ENCODE assay signal across 8 mouse cellular contexts in genomic region chr2:152106225-152106595, GRCm38 (mm10). TPM values are rescaled to one million over a fixed set of nuclear protein-coding genes. Genes with fewer than 3 reads are reported as not detected.
DNase-seq lines count a peak whose midpoint lies in the region; ATAC-seq and TF ChIP-seq lines count a peak whose summit lies in the region.

No protein-coding gene starts in this region.

- H3K4me2 ChIP-seq in embryonic facial prominence, embryonic 11.5 days (ENCODE audit: low read depth, low read length) = peak overlapping the region; percentile 88
- H3K4me2 ChIP-seq in myocyte (ENCODE audit: low read depth) = peak overlapping the region; percentile 76

- no peak for TF ChIP-seq CTCF in layer of hippocampus, adult 2 months (conservative IDR thresholded peaks at IDR 0.05)

- no peak for ATAC-seq in embryonic facial prominence, embryonic 11.5 days (replicated peaks; ENCODE audit: insufficient number of reproducible peaks, low FRiP score, low TSS enrichment, low read depth)

- no peaks in the 10 kb centered on the region for H3K4me1 ChIP-seq in embryonic facial prominence, embryonic 11.5 days (ENCODE audit: control insufficient read depth, insufficient read depth, low read length)

- no peak overlapping the region for H3K9ac ChIP-seq in embryonic facial prominence, embryonic 11.5 days (replicated peaks; ENCODE audit: low read length)

- H3K36me3 ChIP-seq in embryonic facial prominence, embryonic 11.5 days (replicated peaks; ENCODE audit: control insufficient read depth, insufficient read depth, low read depth, low read length) = no peaks in the 10 kb centered on the region
- peaks cover 9% of the 10 kb centered on the region for H3K36me3 ChIP-seq in myocyte (ENCODE audit: control insufficient read depth, insufficient read depth)

- peak overlapping the region; percentile 49 for H3ac ChIP-seq in myocyte (ENCODE audit: control insufficient read depth, insufficient read length)

- peak overlapping the region; percentile 67 for H3K4me3 ChIP-seq in layer of hippocampus, adult 2 months
- H3K4me3 ChIP-seq in embryonic facial prominence, embryonic 11.5 days (ENCODE audit: low read depth, low read length) = peak overlapping the region; percentile 64
- H3K4me3 ChIP-seq in myocyte = peak overlapping the region; percentile 48

- no peaks in the 10 kb centered on the region for H3K27me3 ChIP-seq in embryonic facial prominence, embryonic 11.5 days (ENCODE audit: control insufficient read depth, insufficient read depth, low read length)
- H3K27me3 ChIP-seq in myocyte (ENCODE audit: control insufficient read depth, insufficient read depth, insufficient read length) = no peaks in the 10 kb centered on the region

- TF ChIP-seq POLR2A in myocyte (IDR thresholded peaks at IDR 0.05; ENCODE audit: insufficient read length, low read depth) = no peak

- peaks cover 8% of the 10 kb centered on the region for H3K79me2 ChIP-seq in myocyte (ENCODE audit: control insufficient read depth, insufficient read depth)

- DNase-seq in layer of hippocampus, adult 2 months (ENCODE audit: low spot score in 2 of 2) = no peak
- no peak for DNase-seq in layer of hippocampus, adult 11-12 months (ENCODE audit: low spot score)
- no peak for DNase-seq in embryonic facial prominence, embryonic 11.5 days (ENCODE audit: low spot score)
- DNase-seq in induced T-regulatory cell, adult 2 months (ENCODE audit: low read depth) = peak; percentile 6
- no peak for DNase-seq in ovary, postnatal 36 days (ENCODE audit: low spot score)
- DNase-seq in urinary bladder, postnatal 36 days (ENCODE audit: low spot score in 2 of 2) = no peak
- DNase-seq in right cerebral cortex, postnatal 36 days (ENCODE audit: low spot score in 2 of 2) = no peak

- peak overlapping the region; percentile 99 for H3K27ac ChIP-seq in layer of hippocampus, adult 2 months
- H3K27ac ChIP-seq in embryonic facial prominence, embryonic 11.5 days (replicated peaks; ENCODE audit: low read depth, low read length) = no peak overlapping the region

- 86% methylated on average over 3 of the region's 3 CpGs for WGBS in embryonic facial prominence, embryonic 11.5 days

- no peaks in the 10 kb centered on the region for H3K9me3 ChIP-seq in embryonic facial prominence, embryonic 11.5 days (replicated peaks; ENCODE audit: control insufficient read depth, low read length)

TF ChIP-seq in myocyte, 11 proteins besides CTCF, POLR2A, EP300 and RAD21:
- TF ChIP-seq REST (IDR thresholded peaks at IDR 0.05; ENCODE audit: insufficient read depth, insufficient read length) (no peak), TCF3 (IDR thresholded peaks at IDR 0.05; ENCODE audit: insufficient read length, low read depth) (no peak), USF1 (IDR thresholded peaks at IDR 0.05; ENCODE audit: low read depth) (no peak), E2F4 (IDR thresholded peaks at IDR 0.05; ENCODE audit: insufficient read depth) (no peak), CEBPB (IDR thresholded peaks at IDR 0.05; ENCODE audit: insufficient read depth, poor library complexity, severe bottlenecking) (no peak), SRF (IDR thresholded peaks at IDR 0.05; ENCODE audit: control insufficient read depth, insufficient read length, low read depth) (no peak), MYOG (IDR thresholded peaks at IDR 0.05; ENCODE audit: control insufficient read depth in 1 of 3, insufficient read depth in 1 of 3, insufficient read length in 2 of 3, low read depth in 2 of 3) (no peak), TCF12 (IDR thresholded peaks at IDR 0.05; ENCODE audit: insufficient read depth, poor library complexity, severe bottlenecking) (no peak), POLR2AphosphoS2 (IDR thresholded peaks at IDR 0.05; ENCODE audit: insufficient read length, low read depth) (no peak), MAX (IDR thresholded peaks at IDR 0.05; ENCODE audit: low read depth) (no peak), MYOD1 (IDR thresholded peaks at IDR 0.05; ENCODE audit: control insufficient read depth in 1 of 3, insufficient read length in 2 of 3, low read depth in 2 of 3) (no peak)

RNA-seq across cellular contexts. Expression of gene Srxn1, which starts 0.9 kb away (rescaled TPM):
- 10 to 100 TPM; 76.0 to 80.6 TPM for total RNA-seq in layer of hippocampus, adult 2 months (2021)
- polyA plus RNA-seq in embryonic facial prominence, embryonic 11.5 days (2014; fragmentation: Nextera tagmentation; extraction: Ambion mirVana) = 10.0 and 10.6 TPM in 2 replicates
- polyA plus RNA-seq in myocyte (2012; fragmentation: generic; extraction: Trizol) = 21.7 TPM

RNA-seq across cellular contexts. Expression of gene Scrt2, which starts 24.9 kb away (rescaled TPM):
- 10 to 100 TPM; 24.4 to 25.4 TPM for total RNA-seq in layer of hippocampus, adult 2 months (2021)
- polyA plus RNA-seq in embryonic facial prominence, embryonic 11.5 days (2014; fragmentation: Nextera tagmentation; extraction: Ambion mirVana) = 1.9 and 2.6 TPM in 2 replicates
- not detected for polyA plus RNA-seq in myocyte (2012; fragmentation: generic; extraction: Trizol)

RNA-seq across cellular contexts. Expression of gene Tcf15, which starts 37.2 kb away (rescaled TPM):
- total RNA-seq in layer of hippocampus, adult 2 months (2021) = 1 to 10 TPM; 2.7 to 5.1 TPM
- polyA plus RNA-seq in embryonic facial prominence, embryonic 11.5 days (2014; fragmentation: Nextera tagmentation; extraction: Ambion mirVana) = 11.3 and 12.2 TPM in 2 replicates
- not detected for polyA plus RNA-seq in myocyte (2012; fragmentation: generic; extraction: Trizol)

Comparison
In these comparisons a context has a peak if more than half of its experiments do, and no peak if none do; other contexts are left out.
1. RNA of gene Tcf15, which starts 37.2 kb away (polyA plus RNA-seq): 11.3 to 12.2 TPM in embryonic facial prominence, embryonic 11.5 days; not detected in myocyte (single experiment); every median in the first group is over 10 times any median in the second.
2. Peak in every context shown above with its lines, with median percentiles within 50 percentile points of each other: H3K4me3 ChIP-seq.